Mouse (Mus musculus) left cerebral cortex, postnatal 25 days (tissue): ENCODE measurements at regions not wholly inside any gene's neighbourhood (a gene's known extent, or its start where the extent isn't known, plus 50 kb on each side); places are given as distances from the start of the nearest gene placed in this dataset.
A peak's percentile ranks its signal among the peaks of the same experiment; 100 is the strongest.

Experiments used
- DNase-seq, 2 experiments: peaks; one replicate each; pipeline ENCODE4 v3.0.0; 2022; ENCODE audit warnings: low spot score in 2 of 2, mixed read lengths in 1 of 2
- intact Hi-C: fragments of 180-260 bp; cut with DNase I; formaldehyde crosslinking; loops from one replicate; pipeline ENCODE4 v1.15.1; 2025

DNA sequence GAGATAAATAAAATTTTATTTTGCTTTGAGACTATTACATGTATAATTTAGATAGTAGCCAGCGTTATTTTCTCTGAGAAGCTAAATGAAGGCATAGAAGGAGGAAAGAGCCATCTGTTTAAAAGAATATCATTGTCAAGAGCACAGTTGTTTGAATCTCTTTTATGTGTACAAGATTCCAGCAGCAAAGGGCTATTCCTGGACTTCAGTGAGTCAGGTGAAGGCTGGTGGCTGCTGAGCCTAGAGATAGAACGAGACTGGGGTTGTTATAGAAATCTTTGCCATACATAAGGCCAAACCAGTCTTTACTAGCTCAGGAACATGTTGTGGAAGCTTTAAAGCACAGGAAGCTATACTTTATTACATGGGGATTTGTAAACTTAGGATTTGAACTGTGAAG lies 261.6 kb downstream of the Adcyap1 start:
- DNase-seq: peak in 1 of 2 experiments; percentile 55
- intact Hi-C loops: loop anchor here (5.0 kb wide), 1 partner anchor 258 kb away; no protein-coding TSS in a partner anchor

DNA sequence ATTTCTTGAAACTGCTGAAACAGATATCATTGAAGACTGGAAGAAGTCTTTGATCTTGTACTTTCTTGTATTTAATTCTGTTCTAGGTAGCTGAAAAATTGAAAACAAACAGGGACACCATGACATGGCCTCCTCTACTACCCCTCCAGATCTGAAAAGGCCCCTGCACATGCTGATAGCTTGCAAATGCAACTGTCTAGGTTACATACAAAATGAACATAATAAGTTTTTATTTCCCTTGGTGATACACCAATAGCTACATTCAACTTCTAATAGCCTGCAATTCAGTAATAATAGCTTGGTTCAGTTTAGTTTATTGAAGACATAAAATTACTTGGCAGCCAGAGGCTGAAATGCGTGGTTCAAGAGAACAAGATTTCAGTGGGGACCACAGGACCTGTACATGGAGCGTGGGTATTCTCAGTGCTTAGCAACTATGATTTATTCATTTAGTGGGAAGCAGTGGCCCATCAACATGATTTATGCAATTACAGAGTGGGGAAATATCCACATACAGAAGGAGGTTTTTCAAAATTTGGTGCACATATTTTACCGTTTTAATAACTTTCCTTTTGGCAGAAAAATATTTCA lies 264.9 kb downstream of the Adcyap1 start:
- intact Hi-C loops: loop anchor here (5.0 kb wide), 1 partner anchor 261 kb away; no protein-coding TSS in a partner anchor

DNA sequence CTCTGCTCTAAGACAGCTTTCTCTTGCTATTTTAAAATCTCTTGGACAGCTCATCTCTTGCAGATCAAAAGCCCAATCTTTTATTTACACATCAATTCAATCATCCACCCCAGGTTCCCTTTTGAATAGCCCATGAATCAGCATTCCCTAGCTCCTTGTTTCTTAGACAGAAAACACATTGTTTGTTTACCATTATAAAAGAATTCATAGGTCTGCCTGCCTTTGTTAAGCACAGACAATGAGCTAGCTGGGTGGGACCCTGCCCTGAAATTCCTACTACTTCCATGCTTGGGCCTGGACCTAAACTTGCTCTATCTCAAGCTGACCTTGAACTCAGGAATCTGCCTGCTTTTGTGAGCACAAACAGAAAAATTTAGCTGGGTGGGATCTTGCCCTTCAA lies 283.6 kb downstream of the Adcyap1 start:
- no peak for DNase-seq
- intact Hi-C loops: no loop called here

More for the DNA sequence above, 264.9 kb downstream of the Adcyap1 start:
- DNase-seq: peak in 1 of 2 experiments; percentile 6

DNA sequence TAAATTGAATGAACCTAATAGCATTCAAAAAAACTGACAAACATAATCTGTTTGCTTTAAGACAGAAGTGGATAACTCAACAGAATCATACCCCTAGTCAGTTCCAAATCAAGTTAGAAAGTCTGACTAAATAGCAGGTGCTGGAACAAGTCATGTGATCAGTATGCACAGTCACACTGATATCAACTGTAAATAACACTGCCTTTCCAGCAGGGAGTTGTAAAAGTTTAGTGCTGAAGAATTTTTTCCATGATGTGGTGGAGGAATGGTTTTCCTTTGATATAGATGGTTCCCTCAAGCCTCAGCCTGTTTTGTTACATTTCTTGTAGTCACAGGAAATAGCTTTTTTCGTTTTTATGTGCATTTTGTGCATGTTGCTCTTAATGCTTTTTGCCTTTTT lies 285.7 kb downstream of the Adcyap1 start:
- intact Hi-C loops: no loop called here
- DNase-seq: no peak

DNA sequence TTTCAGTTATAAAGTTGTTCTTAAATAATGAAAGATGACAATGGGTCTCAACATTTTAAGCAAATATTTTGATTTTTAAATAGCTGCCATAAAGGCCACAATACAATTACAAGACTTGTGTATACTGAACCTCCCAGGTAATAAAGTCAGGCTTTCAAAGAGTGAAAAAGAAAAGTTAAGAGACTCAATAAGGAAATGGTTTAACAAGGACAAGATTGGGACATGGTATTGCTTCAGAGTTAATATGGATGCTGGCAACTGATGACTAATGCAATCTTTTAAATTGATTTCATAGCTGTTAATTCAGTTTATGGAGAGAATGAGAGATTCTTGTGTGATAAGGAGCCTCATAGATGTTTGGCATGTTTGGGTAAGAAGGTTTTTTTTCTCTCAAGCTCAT lies 287.6 kb downstream of the Adcyap1 start:
- no peak for DNase-seq
- intact Hi-C loops: no loop called here

DNA sequence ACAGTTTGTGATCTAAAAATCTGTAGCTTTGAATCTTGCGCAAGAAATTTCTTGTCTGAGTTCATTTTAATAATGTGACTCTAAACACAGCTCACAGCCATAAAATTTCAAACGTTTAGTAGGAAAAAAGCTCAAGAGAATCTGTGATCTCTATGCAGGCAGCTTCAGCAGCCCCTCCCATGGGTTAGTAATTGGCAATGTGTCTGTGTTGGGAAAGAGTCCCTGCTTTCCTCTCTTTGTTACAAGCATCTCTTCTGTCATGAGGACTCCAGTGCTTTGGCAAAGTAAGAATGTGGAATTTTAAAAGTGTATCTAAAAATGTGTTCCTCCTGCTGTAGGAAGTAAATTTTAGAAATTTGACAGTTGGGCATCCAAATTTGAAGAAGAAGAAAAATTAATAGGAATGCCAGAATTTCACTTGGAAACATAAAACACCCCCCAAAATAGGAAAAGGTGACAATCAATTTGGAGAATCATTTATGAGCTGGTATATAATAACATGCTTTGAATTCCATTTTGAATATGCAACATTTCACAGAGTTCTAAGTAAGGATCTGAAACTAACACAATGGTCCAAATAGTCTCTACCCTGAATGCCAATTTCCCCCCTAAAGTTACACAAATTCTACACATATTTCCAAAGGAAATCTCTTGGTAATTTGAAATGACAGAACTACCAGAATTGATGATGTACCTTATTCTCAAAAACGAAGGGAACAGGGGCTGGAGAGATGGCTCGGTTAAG lies 291.3 kb downstream of the Adcyap1 start:
- intact Hi-C loops: no loop called here

DNA sequence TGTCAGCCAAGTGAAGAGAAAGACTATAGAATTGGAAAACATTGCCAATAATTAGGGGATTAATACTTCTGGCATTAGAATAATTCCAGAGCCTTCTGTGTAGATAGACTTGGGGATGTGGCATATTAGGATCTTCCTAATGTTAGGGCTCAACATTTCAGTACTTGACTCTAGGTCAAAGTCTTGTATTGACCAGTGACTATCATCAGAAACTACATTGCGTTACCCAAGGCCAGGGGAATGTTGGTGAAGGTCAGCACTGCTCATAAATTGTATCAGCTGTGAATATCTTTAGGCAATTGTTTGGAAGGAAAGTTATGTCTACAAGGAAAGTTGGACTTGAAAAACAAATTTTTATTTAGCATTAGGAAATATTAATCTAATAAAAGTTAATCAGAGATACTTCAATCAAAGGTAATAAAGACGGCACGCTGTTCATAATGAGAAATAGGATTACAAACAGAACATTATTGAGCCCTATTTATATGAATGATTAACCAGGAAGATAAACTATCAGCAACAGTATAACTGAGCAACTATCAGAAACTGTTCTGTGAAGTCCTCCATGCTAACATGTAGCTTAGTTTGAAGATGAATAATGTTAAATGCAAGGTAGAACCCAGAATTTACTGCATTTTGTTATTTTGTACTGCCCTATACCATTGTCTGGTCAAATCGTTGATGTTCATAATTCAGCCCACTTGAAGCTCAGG lies 310.2 kb downstream of the Adcyap1 start:
- no peak for DNase-seq
- intact Hi-C loops: no loop called here

More for the DNA sequence above, 291.3 kb downstream of the Adcyap1 start:
- peak in 1 of 2 experiments; percentile 56 for DNase-seq

DNA sequence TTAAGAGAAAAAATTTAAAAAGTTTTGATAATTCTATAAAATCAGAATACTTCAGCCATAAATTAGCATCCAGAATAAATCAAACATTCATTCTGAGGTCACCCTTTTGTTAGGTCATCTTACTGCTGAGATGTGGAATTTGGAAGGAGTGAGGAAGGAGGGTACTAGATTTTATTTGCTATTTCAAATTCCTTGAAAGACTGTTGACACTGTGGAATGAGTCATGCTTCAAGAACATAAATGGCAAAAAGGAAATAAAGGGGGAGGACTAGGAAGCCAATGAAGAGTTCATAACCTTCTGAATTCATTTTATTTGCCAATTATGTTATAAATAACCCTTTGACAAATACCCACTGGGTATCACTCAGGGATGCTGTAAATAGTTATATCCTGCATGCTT lies 324.6 kb downstream of the Adcyap1 start:
- intact Hi-C loops: no loop called here
- no peak for DNase-seq

DNA sequence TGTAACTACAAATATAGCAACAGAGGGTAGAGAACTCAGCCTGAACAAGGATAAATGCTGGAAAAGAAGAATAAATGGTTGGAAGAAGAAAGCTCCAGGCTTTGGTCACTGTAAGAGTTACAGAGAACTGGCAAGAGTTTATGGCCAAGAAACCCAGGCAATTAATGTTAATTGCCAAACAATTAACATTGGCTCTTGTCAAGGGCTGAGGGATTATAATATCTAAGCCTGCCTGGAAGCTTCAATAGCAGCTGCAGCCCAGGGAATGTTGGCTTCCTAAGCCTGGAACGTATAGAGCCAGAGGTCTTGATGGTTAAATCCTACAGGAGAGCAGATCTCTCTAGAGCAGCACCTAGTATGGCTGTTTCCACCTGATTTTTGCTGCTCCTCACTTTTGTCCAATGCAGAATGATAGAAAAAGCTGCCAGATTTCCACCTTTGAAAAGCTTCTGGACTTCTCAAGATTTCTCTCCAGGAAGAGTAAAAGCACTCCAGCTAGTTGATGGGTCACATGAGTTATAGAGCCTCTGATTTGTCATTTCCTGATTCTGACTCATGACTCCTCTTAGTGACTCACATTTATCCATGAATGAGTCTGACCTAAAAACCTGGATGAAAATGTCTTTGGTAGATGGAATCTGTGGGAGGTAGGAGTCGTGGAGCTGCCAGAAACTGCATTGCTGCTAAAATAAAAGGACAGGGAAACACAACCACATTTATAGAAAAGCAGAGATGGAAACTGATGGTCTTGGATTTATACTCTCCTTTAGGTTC lies 327.2 kb downstream of the Adcyap1 start:
- intact Hi-C loops: no loop called here
- peak in 1 of 2 experiments; percentile 58 for DNase-seq

DNA sequence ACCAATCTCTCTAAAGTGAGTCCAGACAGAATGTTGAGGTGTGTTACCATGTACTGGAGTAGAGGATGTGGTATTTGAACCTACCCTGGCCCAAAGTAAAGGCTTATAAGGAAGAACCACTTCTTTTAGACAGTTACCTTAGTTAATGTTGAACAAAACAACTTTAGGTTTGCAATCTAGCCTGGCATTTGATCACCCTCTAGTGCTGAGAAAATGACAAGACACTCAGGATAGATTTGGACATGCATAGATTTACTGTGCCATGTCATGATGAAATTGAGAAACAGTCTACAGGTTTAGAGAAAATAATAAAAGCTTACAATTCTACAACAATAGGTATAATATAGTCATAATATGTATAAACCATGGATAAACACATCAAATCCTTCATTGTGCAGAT lies 333.7 kb downstream of the Adcyap1 start:
- intact Hi-C loops: loop anchor here (5.0 kb wide), 1 partner anchor 335 kb away; the partner anchor contains the start of gene Adcyap1
- DNase-seq: no peak

DNA sequence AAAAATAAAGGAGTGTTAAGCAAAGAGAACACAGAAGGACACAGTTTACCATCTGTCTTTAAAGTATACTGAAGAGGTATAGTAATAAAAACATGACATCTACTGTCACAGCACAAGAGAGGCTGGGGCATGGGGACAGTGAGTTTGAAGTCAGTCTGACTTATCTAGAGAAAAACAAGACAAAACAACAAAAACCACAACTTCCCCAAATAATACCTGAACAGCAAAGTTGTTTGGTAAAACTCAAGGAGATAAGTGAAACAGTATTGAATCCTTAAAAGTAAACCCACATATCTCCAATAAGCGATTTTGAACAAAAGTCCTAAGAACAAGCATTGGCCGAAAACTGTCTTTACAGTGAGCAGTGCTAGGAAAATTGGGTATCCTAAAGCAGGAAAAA lies 336.1 kb downstream of the Adcyap1 start:
- intact Hi-C loops: loop anchor here (5.0 kb wide), 1 partner anchor 338 kb away; the partner anchor contains the start of gene Adcyap1
- DNase-seq: no peak

DNA sequence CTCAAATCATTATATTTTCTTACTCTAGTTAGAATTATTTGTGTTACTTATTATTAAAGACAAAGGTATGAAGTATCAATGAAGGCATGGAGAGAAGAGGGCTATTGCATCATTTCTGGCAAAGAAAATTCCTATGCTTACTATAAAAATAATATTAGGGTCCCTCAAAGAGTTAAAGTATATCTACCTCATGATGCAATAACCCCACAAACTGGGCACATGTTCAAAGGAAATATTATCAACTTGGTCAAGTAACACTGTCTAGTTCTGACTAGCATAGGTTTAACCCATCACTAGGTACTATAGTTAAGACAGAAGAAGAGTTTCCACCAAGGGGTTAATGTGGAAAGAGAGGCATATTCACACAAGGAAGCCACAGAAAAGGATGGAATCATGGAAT lies 336.9 kb downstream of the Adcyap1 start:
- no peak for DNase-seq
- intact Hi-C loops: no loop called here

DNA sequence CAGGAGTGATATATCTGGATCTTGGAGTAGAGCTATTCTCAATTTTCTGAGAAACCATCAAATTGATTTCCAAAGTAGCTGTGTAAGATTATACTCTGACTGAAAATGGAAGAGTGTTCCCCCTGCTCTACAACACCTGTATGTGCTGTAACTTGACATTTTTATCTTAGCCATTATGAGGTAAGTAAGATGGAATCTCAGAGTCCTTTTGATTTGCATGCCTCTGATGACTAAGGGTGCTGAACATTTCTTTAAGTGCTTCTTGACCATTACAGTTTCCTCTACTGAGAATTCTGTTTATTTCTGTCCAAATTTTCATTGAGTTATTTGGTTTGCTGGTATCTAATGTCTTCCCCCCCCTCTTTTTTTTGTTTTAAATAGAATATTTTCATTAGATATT lies 343.0 kb downstream of the Adcyap1 start:
- no peak for DNase-seq
- intact Hi-C loops: no loop called here

DNA sequence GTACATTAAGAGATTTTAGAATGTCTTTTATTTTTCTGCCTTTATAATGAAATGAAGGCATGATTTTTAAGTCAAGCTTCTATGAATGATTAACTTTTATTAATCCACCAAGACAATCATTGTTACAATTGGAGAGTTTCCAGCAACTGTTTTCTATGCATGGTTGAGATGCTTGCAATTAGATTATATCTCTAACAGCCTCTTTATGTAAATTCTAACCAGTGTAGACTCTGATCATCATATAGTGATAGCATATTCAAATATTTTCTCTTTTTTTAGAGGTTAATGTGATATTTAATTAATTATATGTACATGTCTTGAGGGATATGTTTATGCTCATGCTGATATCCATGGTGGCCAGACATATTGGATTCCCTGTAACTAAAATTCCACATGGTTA lies 351.5 kb downstream of the Adcyap1 start:
- DNase-seq: no peak
- intact Hi-C loops: no loop called here

DNA sequence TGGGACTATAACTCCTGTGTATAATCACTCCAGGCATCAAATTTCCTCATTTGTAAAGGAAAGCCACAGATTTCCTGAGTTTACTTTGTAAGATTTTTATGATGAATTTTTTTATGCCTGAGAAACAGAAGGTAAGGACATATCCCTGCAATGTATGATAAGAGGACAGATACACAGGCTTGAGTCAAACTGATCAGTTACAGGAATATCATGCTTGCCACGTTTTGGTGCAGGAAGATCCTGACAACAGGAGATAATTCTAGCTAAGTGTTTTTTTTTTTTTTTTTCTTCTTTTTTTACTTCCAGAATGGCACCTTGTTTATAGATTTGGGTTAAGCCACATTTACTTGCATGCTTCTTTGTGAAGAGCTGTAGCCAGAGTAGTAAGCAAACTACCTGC lies 357.1 kb downstream of the Adcyap1 start:
- no peak for DNase-seq
- intact Hi-C loops: no loop called here

DNA sequence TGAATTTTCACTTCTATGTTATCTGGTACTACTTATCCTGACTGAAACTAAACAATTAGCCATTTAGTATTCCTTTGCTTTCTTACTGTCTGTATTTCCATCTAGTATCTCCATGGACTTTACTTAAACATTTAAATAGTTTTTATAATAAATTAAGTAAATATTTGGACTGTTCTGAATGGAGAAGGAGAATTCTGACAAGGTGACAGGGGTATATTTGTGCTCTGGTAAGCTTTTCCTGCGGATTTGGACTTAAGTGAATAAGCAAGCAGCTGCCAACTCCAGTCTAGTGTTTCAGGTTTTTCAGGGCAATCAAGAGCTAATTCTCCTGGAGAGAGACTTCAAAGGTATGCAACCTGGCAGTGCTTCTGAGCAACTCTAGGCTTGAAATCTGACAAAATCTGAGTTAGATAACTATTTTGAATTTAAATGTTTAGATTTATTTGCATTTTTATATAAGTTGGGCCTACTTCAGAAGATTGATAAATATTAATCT lies 364.5 kb downstream of the Adcyap1 start:
- intact Hi-C loops: no loop called here
- DNase-seq: no peak

DNA sequence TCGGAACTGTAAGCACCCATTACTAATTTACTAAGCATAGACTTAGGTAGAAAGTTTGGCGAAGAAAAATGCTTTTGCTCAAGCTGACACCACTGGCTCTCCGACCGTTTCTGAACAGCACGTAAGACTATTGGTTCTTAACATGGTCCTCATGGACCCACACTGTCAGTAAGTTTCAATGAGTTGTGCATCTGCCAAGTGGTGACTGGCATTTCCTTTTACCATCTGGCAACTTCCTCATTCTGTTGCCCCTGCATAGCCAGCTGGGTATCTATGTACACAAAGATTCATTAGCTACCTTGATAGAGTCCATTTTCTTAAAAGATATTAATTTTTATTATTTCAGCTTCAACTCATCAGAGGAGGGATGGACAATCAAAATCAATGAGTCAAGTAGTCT lies 381.2 kb downstream of the Adcyap1 start:
- no peak for DNase-seq
- intact Hi-C loops: no loop called here

DNA sequence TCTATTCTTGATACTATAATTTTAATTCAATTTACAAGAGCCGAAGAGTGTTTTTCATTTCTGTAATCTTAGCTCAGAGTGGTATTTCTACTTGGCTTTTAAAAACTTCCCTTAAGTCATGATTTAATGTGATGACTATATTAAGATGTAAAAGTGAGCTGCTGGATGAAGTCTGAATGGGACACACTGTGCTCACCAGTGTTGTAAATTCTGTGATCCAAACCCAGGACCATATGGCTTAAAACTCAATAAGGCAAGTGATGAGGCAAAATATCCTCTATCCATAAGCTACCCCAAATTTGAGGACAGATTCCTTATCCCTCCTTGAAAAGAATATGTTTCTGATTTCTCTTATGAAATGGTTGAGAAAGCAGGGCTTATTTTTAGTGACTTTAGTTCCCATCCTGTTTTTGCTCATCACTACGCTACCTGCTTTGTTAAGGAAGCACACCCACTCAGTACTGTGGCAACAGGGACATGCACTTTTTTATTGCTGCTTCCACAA lies 399.4 kb downstream of the Adcyap1 start:
- peak; percentile 7 to 70 for DNase-seq
- intact Hi-C loops: loop anchor here (5.0 to 10.0 kb wide), 2 partner anchors 393 to 644 kb away; no protein-coding TSS in a partner anchor

DNA sequence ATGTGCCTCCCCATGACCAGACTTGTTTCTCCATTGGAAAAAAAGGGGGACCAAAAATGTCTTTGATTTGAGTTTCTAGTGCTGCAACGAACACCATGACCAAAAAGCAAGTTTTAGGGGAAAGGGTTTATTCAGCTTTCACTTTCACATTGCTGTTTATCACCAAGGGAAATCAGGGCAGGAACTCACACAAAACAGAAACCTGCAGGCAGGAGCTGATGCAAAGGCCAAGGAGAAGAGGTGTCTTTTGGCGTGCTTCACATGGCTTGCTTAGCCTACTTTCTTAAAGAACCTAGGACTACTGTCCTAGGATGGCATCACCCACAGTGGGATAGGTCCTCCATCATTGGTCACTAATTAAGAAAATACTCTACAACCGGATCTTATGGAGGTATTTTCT lies 401.4 kb downstream of the Adcyap1 start:
- intact Hi-C loops: no loop called here
- no peak for DNase-seq
